Mouse (Mus musculus) bone marrow macrophage, adult 2 months (primary cell): ENCODE measurements at regions not wholly inside any gene's neighbourhood (a gene's known extent, or its start where the extent isn't known, plus 50 kb on each side); places are given as distances from the start of the nearest gene placed in this dataset.

Experiments
- CTCF ChIP-seq: IDR thresholded peaks from 2 replicates; pipeline ENCODE4 v1.5.1; 2012; ENCODE audit warnings: low read depth, mild to moderate bottlenecking, low read length, moderate library complexity
- POLR2A ChIP-seq: IDR thresholded peaks from 2 replicates; pipeline ENCODE4 v1.6.1; 2012; ENCODE audit warnings: mild to moderate bottlenecking, low read depth, low read length, borderline replicate concordance

DNA sequence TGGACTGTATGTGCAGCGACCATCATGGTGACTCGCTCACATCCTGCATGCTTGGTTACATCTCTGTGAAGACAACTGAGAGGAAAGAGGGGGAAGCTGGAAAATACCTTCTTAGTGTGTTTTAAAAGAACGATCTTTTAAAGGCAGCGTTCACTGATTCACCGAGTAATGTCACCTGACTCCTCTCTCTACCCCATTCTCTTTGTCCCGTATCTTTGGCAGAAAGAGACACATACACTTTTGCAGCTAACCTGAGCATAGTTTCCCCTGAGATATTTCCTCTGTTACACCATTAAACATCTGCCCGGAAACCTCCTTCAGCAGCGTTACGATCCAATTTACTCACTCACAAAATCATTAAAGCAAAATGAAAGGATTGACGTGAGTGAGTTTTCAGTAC lies 731.8 kb downstream of the Robo2 start:
- TF ChIP-seq CTCF (no peak), POLR2A (no peak)
